In the genomic region with DNA sequence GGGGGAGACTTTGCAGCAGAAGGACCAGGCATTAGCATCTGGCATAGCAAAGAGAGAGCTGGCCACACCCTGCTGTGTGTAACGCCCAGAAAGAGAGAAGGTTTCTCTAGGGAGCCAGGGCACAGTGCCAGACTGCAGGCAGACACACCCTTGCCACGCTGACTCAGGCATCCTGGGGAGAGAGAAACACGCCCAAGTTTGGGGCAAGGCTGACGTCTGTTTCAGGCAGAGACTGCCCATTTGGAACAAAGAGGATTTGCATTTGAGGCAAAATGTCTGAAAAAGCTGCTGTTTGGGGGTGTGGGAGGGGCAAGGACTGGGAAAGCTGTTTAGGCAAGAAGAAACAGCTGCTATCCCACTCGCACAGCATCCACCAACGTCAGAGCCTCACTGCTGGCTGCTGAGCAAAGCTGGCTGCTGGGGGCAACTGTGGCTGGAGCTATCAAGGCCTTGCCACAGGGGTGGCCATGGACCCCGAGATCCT, we compare ENCODE assay signal across 8 mouse cellular contexts.
A peak's percentile ranks its signal among the peaks of the same experiment; 100 is the strongest.
DNase-seq lines count a peak whose midpoint lies in the region; ATAC-seq lines count a peak whose summit lies in the region.

No protein-coding gene starts in this region.

- ATAC-seq in cerebellum, adult (ENCODE audit: insufficient number of reproducible peaks, low FRiP score, low TSS enrichment): no peak
- peak; percentile 73 for ATAC-seq in intestine, embryonic 16.5 days
- ATAC-seq in limb, embryonic 13.5 days (ENCODE audit: low FRiP score, low read depth): no peak; the same call in 1 of the 2 replicates
- peak; percentile 34; the same call in 1 of the 2 replicates for ATAC-seq in midbrain, embryonic 15.5 days (replicated peaks)
- peak; percentile 78; the same call in 1 of the 2 replicates for ATAC-seq in stomach, embryonic 14.5 days (ENCODE audit: insufficient number of reproducible peaks, insufficient read depth, low FRiP score, low read depth)

- H3K4me2 ChIP-seq in intestine, embryonic 16.5 days (ENCODE audit: low read depth, low read length): no peak overlapping the region
- H3K4me2 ChIP-seq in limb, embryonic 13.5 days (replicated peaks): peak overlapping the region; percentile 5; the same call in 1 of the 2 replicates
- H3K4me2 ChIP-seq in midbrain, embryonic 15.5 days: no peak overlapping the region
- no peak overlapping the region for H3K4me2 ChIP-seq in stomach, embryonic 14.5 days (replicated peaks; ENCODE audit: low read depth, low read length)

- no peak overlapping the region for H3K4me3 ChIP-seq in intestine, embryonic 16.5 days (ENCODE audit: low read length)
- no peak overlapping the region for H3K4me3 ChIP-seq in limb, embryonic 13.5 days
- H3K4me3 ChIP-seq in midbrain, embryonic 15.5 days: no peak overlapping the region
- no peak overlapping the region for H3K4me3 ChIP-seq in stomach, embryonic 14.5 days (ENCODE audit: low read depth, low read length)

- peak; percentile 55 for DNase-seq in cerebellum, adult 9-11 months
- peak; percentile 85 for DNase-seq in c-Kit-positive CD71-positive TER-119-negative erythroid progenitor cells, embryonic 14.5 days (ENCODE audit: low read depth)
- peak; percentile 81 for DNase-seq in gastrocnemius, postnatal 25 days

- H3K36me3 ChIP-seq in intestine, embryonic 16.5 days (ENCODE audit: control insufficient read depth, insufficient read depth, low read length): no peaks in the 10 kb centered on the region
- H3K36me3 ChIP-seq in limb, embryonic 13.5 days: no peaks in the 10 kb centered on the region
- no peaks in the 10 kb centered on the region for H3K36me3 ChIP-seq in midbrain, embryonic 15.5 days (replicated peaks)
- H3K36me3 ChIP-seq in stomach, embryonic 14.5 days (ENCODE audit: control insufficient read depth, insufficient read depth, low read length): no peaks in the 10 kb centered on the region

- no peaks in the 10 kb centered on the region for H3K27me3 ChIP-seq in intestine, embryonic 16.5 days (replicated peaks; ENCODE audit: control insufficient read depth, insufficient read depth, low read length)
- peaks cover 5% of the 10 kb centered on the region; the same call in 1 of the 2 replicates for H3K27me3 ChIP-seq in limb, embryonic 13.5 days
- no peaks in the 10 kb centered on the region for H3K27me3 ChIP-seq in midbrain, embryonic 15.5 days (replicated peaks)
- no peaks in the 10 kb centered on the region for H3K27me3 ChIP-seq in stomach, embryonic 14.5 days (ENCODE audit: control insufficient read depth, insufficient read depth, low read length)

- WGBS in intestine, embryonic 16.5 days: 12% methylated on average over 7 of the region's 7 CpGs
- WGBS in limb, embryonic 13.5 days: 12% methylated on average over 7 of the region's 7 CpGs
- 11% methylated on average over 7 of the region's 7 CpGs for WGBS in midbrain, embryonic 15.5 days
- 10% methylated on average over 7 of the region's 7 CpGs for WGBS in stomach, embryonic 14.5 days

- peaks cover 21% of the 10 kb centered on the region for H3K4me1 ChIP-seq in intestine, embryonic 16.5 days (ENCODE audit: control insufficient read depth, insufficient read depth, low read length)
- H3K4me1 ChIP-seq in limb, embryonic 13.5 days: peaks cover 30% of the 10 kb centered on the region
- peaks cover 6% of the 10 kb centered on the region; the same call in 1 of the 2 replicates for H3K4me1 ChIP-seq in midbrain, embryonic 15.5 days
- H3K4me1 ChIP-seq in stomach, embryonic 14.5 days (ENCODE audit: control insufficient read depth, insufficient read depth, low read length): peaks cover 22% of the 10 kb centered on the region

- no peaks in the 10 kb centered on the region for H3K9me3 ChIP-seq in intestine, embryonic 16.5 days (ENCODE audit: control insufficient read depth, low read length)
- no peaks in the 10 kb centered on the region for H3K9me3 ChIP-seq in limb, embryonic 13.5 days
- no peaks in the 10 kb centered on the region for H3K9me3 ChIP-seq in midbrain, embryonic 15.5 days
- H3K9me3 ChIP-seq in stomach, embryonic 14.5 days (ENCODE audit: control insufficient read depth, low read depth, low read length): no peaks in the 10 kb centered on the region

- H3K27ac ChIP-seq in intestine, embryonic 16.5 days (ENCODE audit: low read length): peak overlapping the region; percentile 38; the same call in 1 of the 2 replicates
- H3K27ac ChIP-seq in limb, embryonic 13.5 days: no peak overlapping the region
- H3K27ac ChIP-seq in midbrain, embryonic 15.5 days: no peak overlapping the region
- peak overlapping the region; percentile 75 for H3K27ac ChIP-seq in stomach, embryonic 14.5 days (ENCODE audit: low read length)

- peak overlapping the region; percentile 40; the same call in 1 of the 2 replicates for H3K9ac ChIP-seq in intestine, embryonic 16.5 days (ENCODE audit: low read depth, low read length)
- H3K9ac ChIP-seq in limb, embryonic 13.5 days: no peak overlapping the region
- no peak overlapping the region for H3K9ac ChIP-seq in midbrain, embryonic 15.5 days
- no peak overlapping the region for H3K9ac ChIP-seq in stomach, embryonic 14.5 days (replicated peaks; ENCODE audit: low read depth, low read length)

Comparison
In these comparisons a context has a peak if more than half of its experiments do, and no peak if none do; other contexts are left out.
1. ATAC-seq: peak in intestine, embryonic 16.5 days (single experiment), midbrain, embryonic 15.5 days (single experiment) and stomach, embryonic 14.5 days (single experiment); none in cerebellum, adult (single experiment) and limb, embryonic 13.5 days (single experiment).
2. H3K27ac ChIP-seq: peak in intestine, embryonic 16.5 days (single experiment) and stomach, embryonic 14.5 days (single experiment); none in limb, embryonic 13.5 days (single experiment) and midbrain, embryonic 15.5 days (single experiment).
3. Peak in every context shown above with its lines, with median percentiles within 50 percentile points of each other: DNase-seq.